Comparison of ENCODE assay signal across 19 mouse cellular contexts in the genomic region with DNA sequence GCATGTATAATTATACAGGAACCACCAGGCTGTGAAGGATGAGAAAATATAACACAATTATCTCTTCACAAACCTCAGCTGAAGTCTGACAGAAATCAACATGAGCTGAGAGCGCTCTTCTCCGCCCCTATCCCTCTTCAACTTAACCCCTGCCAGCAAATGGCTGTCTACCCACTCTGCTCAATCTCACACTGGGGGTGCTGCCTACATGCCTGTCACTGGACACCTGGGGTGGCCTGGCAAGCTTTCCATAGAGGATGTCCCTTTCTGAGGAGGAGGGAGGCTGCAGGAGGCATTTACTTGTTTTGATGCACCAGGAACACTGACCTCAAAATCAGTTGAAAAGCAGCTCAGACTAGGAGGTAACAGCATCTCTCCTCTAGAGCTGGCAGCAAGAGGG.
A peak's percentile ranks its signal among the peaks of the same experiment; 100 is the strongest.
DNase-seq lines count a peak whose midpoint lies in the region; ATAC-seq and TF ChIP-seq lines count a peak whose summit lies in the region.
"Had no signal": no experiment of that assay in that cellular context is flagged by ENCODE, and none has a peak within 500 bp of the region (broad histone marks: within the 10 kb centered on the region; RNA-seq: fewer than 3 reads in every experiment).

No protein-coding gene starts in this region.

- no peaks in the 10 kb centered on the region for H3K36me3 ChIP-seq in hindbrain, embryonic 15.5 days
- no peaks in the 10 kb centered on the region for H3K36me3 ChIP-seq in hindbrain, embryonic 12.5 days
- no peaks in the 10 kb centered on the region for H3K36me3 ChIP-seq in forebrain, postnatal 0 days (ENCODE audit: insufficient read depth)
- H3K36me3 ChIP-seq: limb, embryonic 13.5 days had no signal

- H3K9ac ChIP-seq in hindbrain, embryonic 15.5 days: no peak overlapping the region
- no peak overlapping the region for H3K9ac ChIP-seq in hindbrain, embryonic 12.5 days
- H3K9ac ChIP-seq in forebrain, postnatal 0 days: no peak overlapping the region
- H3K9ac ChIP-seq: limb, embryonic 13.5 days; liver, embryonic 14.5 days had no signal

- no peak overlapping the region for H3K4me2 ChIP-seq in hindbrain, embryonic 15.5 days
- no peak overlapping the region for H3K4me2 ChIP-seq in hindbrain, embryonic 12.5 days (replicated peaks)
- H3K4me2 ChIP-seq in forebrain, postnatal 0 days (ENCODE audit: low read depth): no peak overlapping the region
- H3K4me2 ChIP-seq: limb, embryonic 13.5 days had no signal

- DNase-seq in cerebellum, postnatal 10 days: peak; percentile 63 to 73
- DNase-seq in cerebellum, adult 9-11 months: no peak
- peak; percentile 62 for DNase-seq in brain, embryonic 14.5 days (ENCODE audit: low read depth)
- DNase-seq in forebrain, postnatal 0 days: no peak
- DNase-seq in frontal cortex, postnatal 25 days (ENCODE audit: low spot score in 2 of 2): no peak
- DNase-seq: adrenal gland, postnatal 14 days; gastrocnemius, adult 2 months; heart, adult 18-20 months; kidney, adult 2 months; kidney, postnatal 14 days; lung, postnatal 10 days; right cerebral cortex, adult 18-20 months; spleen, adult 18-20 months; thymus, adult 2 months had no signal

- H3K4me3 ChIP-seq in hindbrain, embryonic 15.5 days: no peak overlapping the region
- H3K4me3 ChIP-seq in hindbrain, embryonic 12.5 days: no peak overlapping the region
- H3K4me3 ChIP-seq in forebrain, postnatal 0 days (ENCODE audit: low read depth, low read length): no peak overlapping the region
- H3K4me3 ChIP-seq: gastrocnemius, adult 2 months; limb, embryonic 13.5 days had no signal

- peaks cover 14% of the 10 kb centered on the region for H3K4me1 ChIP-seq in hindbrain, embryonic 15.5 days (replicated peaks)
- peaks cover 4% of the 10 kb centered on the region for H3K4me1 ChIP-seq in hindbrain, embryonic 12.5 days
- H3K4me1 ChIP-seq in forebrain, postnatal 0 days (ENCODE audit: insufficient read depth): 0 out of 2 replicates have a peak, but pooled peaks cover 5% of the 10 kb centered on the region
- H3K4me1 ChIP-seq: limb, embryonic 13.5 days had no signal

- ATAC-seq in hindbrain, embryonic 15.5 days (ENCODE audit: low FRiP score, low read depth): no peak
- no peak for ATAC-seq in hindbrain, embryonic 12.5 days (ENCODE audit: low FRiP score)
- peak; percentile 70 for ATAC-seq in forebrain, postnatal 0 days
- ATAC-seq in megakaryocyte, adult 5-6 weeks (ENCODE audit: poor library complexity, severe bottlenecking): no peak

- no peaks in the 10 kb centered on the region for H3K27me3 ChIP-seq in hindbrain, embryonic 15.5 days
- H3K27me3 ChIP-seq in hindbrain, embryonic 12.5 days: no peaks in the 10 kb centered on the region
- no peaks in the 10 kb centered on the region for H3K27me3 ChIP-seq in forebrain, postnatal 0 days (ENCODE audit: insufficient read depth, low read length)
- H3K27me3 ChIP-seq: limb, embryonic 13.5 days had no signal

- TF ChIP-seq CTCF in brain, embryonic 14.5 days (IDR thresholded peaks at IDR 0.05; ENCODE audit: borderline replicate concordance, extremely low read depth, insufficient read depth, insufficient read length): no peak
- TF ChIP-seq CTCF in forebrain, postnatal 0 days (IDR thresholded peaks at IDR 0.05; ENCODE audit: low read depth): no peak

- 48% methylated on average over 2 of the region's 2 CpGs for WGBS in hindbrain, embryonic 15.5 days
- 65% methylated on average over 2 of the region's 2 CpGs for WGBS in hindbrain, embryonic 12.5 days
- WGBS in forebrain, postnatal 0 days: 51% methylated on average over 2 of the region's 2 CpGs

- H3K27ac ChIP-seq in hindbrain, embryonic 15.5 days (replicated peaks): 0 out of 2 replicates have a peak overlapping the region, but pooled peaks have one; percentile 4
- no peak overlapping the region for H3K27ac ChIP-seq in hindbrain, embryonic 12.5 days
- no peak overlapping the region for H3K27ac ChIP-seq in forebrain, postnatal 0 days (ENCODE audit: low read depth, low read length)
- H3K27ac ChIP-seq: gastrocnemius, adult 2 months; limb, embryonic 13.5 days; liver, embryonic 14.5 days had no signal

- H3K9me3 ChIP-seq in hindbrain, embryonic 15.5 days: no peaks in the 10 kb centered on the region
- no peaks in the 10 kb centered on the region for H3K9me3 ChIP-seq in hindbrain, embryonic 12.5 days (replicated peaks)
- H3K9me3 ChIP-seq in forebrain, postnatal 0 days (ENCODE audit: low read length): no peaks in the 10 kb centered on the region
- H3K9me3 ChIP-seq: limb, embryonic 13.5 days had no signal

- no peak for TF ChIP-seq POLR2A in brain, embryonic 14.5 days (IDR thresholded peaks at IDR 0.05; ENCODE audit: borderline replicate concordance, extremely low read depth, insufficient read depth, insufficient read length, poor library complexity, severe bottlenecking)

Comparison
In these comparisons a context has a peak if more than half of its experiments do, and no peak if none do; other contexts are left out.
1. DNase-seq: peak in cerebellum, postnatal 10 days (2 of 2) and brain, embryonic 14.5 days (single experiment); none in cerebellum, adult 9-11 months (single experiment), forebrain, postnatal 0 days (single experiment) and frontal cortex, postnatal 25 days (0 of 2).